Mouse (Mus musculus): Measurements from ENCODE around the gene Mbip.

DNA sequence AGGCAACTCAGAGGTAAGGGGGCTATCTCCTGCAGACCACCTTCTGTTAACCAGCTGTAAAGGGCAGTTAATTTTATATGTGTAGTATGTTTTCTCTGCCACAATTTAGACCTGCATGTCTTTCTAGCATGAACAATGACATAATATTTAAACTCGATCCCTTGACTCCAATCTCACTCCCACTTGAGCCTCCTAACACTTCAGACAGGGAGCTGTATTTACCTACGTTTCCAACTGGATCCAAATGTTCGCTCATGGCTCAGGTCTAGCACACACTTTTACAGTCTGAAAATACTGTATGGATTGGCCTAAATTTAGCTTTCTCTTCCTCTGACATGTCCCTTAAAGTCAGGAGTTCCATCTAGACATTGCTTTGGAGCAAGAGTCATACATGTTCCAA, 13.2 kb downstream of the Mbip start:
- no peak for TF ChIP-seq GATA1 (IDR thresholded peaks at IDR 0.05; ENCODE audit: borderline replicate concordance, low read length)
- no peak for TF ChIP-seq FLI1 (IDR thresholded peaks at IDR 0.05; ENCODE audit: low read length)

Measured in megakaryocyte, embryonic 14.5 days (primary cell).